Mouse (Mus musculus): ENCODE measurements around the gene Spata18. TPM values are rescaled to one million over a fixed set of nuclear protein-coding genes. Genes with fewer than 3 reads are reported as not detected.

Gene Spata18
- polyA plus RNA-seq, 1 experiment from 2014 or later = 1.0 TPM

- no peak overlapping the region for H3K9ac ChIP-seq (ENCODE audit: low read depth, low read length)
- WGBS = 83% methylated on average over 6 of the region's 6 CpGs
- ATAC-seq (ENCODE audit: low FRiP score) (no peak), DNase-seq (ENCODE audit: low spot score) (no peak)
- H3K27me3 ChIP-seq (ENCODE audit: control insufficient read depth, insufficient read depth, low read length) = no peaks in the 10 kb centered on the region
- H3K36me3 ChIP-seq (ENCODE audit: control insufficient read depth, insufficient read depth, low read length) = no peaks in the 10 kb centered on the region
- H3K4me1 ChIP-seq (replicated peaks; ENCODE audit: control insufficient read depth, insufficient read depth, low read length) = no peaks in the 10 kb centered on the region
- H3K4me3 ChIP-seq (ENCODE audit: low read depth, low read length) = no peak overlapping the region
- no peak overlapping the region for H3K4me2 ChIP-seq (replicated peaks; ENCODE audit: low read depth, low read length)
- no peaks in the 10 kb centered on the region for H3K9me3 ChIP-seq (ENCODE audit: control insufficient read depth, low read length)
- no peak overlapping the region for H3K27ac ChIP-seq (ENCODE audit: low read depth, low read length)
Observed at GRCm38 (mm10) chr5:73683221-73683620, 32.0 kb downstream of the Spata18 start.

GRCm38 (mm10) chr5:73683706-73684409 lies 32.7 kb downstream of the Spata18 start:
- Histone ChIP-seq H3K4me2 (replicated peaks; ENCODE audit: low read depth, low read length) (no peak overlapping the region), H3K9me3 (ENCODE audit: control insufficient read depth, low read length) (no peaks in the 10 kb centered on the region), H3K4me3 (ENCODE audit: low read depth, low read length) (no peak overlapping the region), H3K27me3 (ENCODE audit: control insufficient read depth, insufficient read depth, low read length) (no peaks in the 10 kb centered on the region), H3K4me1 (replicated peaks; ENCODE audit: control insufficient read depth, insufficient read depth, low read length) (no peaks in the 10 kb centered on the region), H3K27ac (ENCODE audit: low read depth, low read length) (no peak overlapping the region), H3K36me3 (ENCODE audit: control insufficient read depth, insufficient read depth, low read length) (no peaks in the 10 kb centered on the region), H3K9ac (ENCODE audit: low read depth, low read length) (no peak overlapping the region)
- WGBS = 61% methylated on average over 9 of the region's 9 CpGs
- DNase-seq (ENCODE audit: low spot score) (no peak), ATAC-seq (ENCODE audit: low FRiP score) (no peak)

- Histone ChIP-seq H3K27ac (ENCODE audit: low read depth, low read length) (no peak overlapping the region), H3K4me3 (ENCODE audit: low read depth, low read length) (no peak overlapping the region), H3K27me3 (ENCODE audit: control insufficient read depth, insufficient read depth, low read length) (no peaks in the 10 kb centered on the region), H3K9ac (ENCODE audit: low read depth, low read length) (no peak overlapping the region), H3K4me2 (replicated peaks; ENCODE audit: low read depth, low read length) (no peak overlapping the region), H3K9me3 (ENCODE audit: control insufficient read depth, low read length) (no peaks in the 10 kb centered on the region), H3K4me1 (replicated peaks; ENCODE audit: control insufficient read depth, insufficient read depth, low read length) (no peaks in the 10 kb centered on the region), H3K36me3 (ENCODE audit: control insufficient read depth, insufficient read depth, low read length) (no peaks in the 10 kb centered on the region)
- peak; percentile 42 for DNase-seq (ENCODE audit: low spot score)
- 35% methylated on average over 4 of the region's 4 CpGs for WGBS
- no peak for ATAC-seq (ENCODE audit: low FRiP score)
Observed at GRCm38 (mm10) chr5:73686149-73686548, 35.0 kb downstream of the Spata18 start.

GRCm38 (mm10) chr5:73688576-73688975 lies 37.4 kb downstream of the Spata18 start:
- DNase-seq (ENCODE audit: low spot score) = no peak
- 97% methylated on average over 1 of the region's 1 CpGs for WGBS
- Histone ChIP-seq H3K27ac (ENCODE audit: low read depth, low read length) (no peak overlapping the region), H3K36me3 (ENCODE audit: control insufficient read depth, insufficient read depth, low read length) (no peaks in the 10 kb centered on the region), H3K4me3 (ENCODE audit: low read depth, low read length) (no peak overlapping the region), H3K4me2 (replicated peaks; ENCODE audit: low read depth, low read length) (no peak overlapping the region), H3K27me3 (ENCODE audit: control insufficient read depth, insufficient read depth, low read length) (no peaks in the 10 kb centered on the region), H3K9ac (ENCODE audit: low read depth, low read length) (no peak overlapping the region), H3K4me1 (replicated peaks; ENCODE audit: control insufficient read depth, insufficient read depth, low read length) (no peaks in the 10 kb centered on the region), H3K9me3 (ENCODE audit: control insufficient read depth, low read length) (no peaks in the 10 kb centered on the region)
- ATAC-seq (ENCODE audit: low FRiP score) = no peak

- Histone ChIP-seq H3K27ac (ENCODE audit: low read depth, low read length) (no peak overlapping the region), H3K27me3 (ENCODE audit: control insufficient read depth, insufficient read depth, low read length) (no peaks in the 10 kb centered on the region), H3K4me1 (replicated peaks; ENCODE audit: control insufficient read depth, insufficient read depth, low read length) (no peaks in the 10 kb centered on the region), H3K9ac (ENCODE audit: low read depth, low read length) (no peak overlapping the region), H3K9me3 (ENCODE audit: control insufficient read depth, low read length) (no peaks in the 10 kb centered on the region), H3K4me3 (ENCODE audit: low read depth, low read length) (no peak overlapping the region), H3K36me3 (ENCODE audit: control insufficient read depth, insufficient read depth, low read length) (no peaks in the 10 kb centered on the region), H3K4me2 (replicated peaks; ENCODE audit: low read depth, low read length) (no peak overlapping the region)
- WGBS = 55% methylated on average over 2 of the region's 2 CpGs
- ATAC-seq (ENCODE audit: low FRiP score) (no peak), DNase-seq (ENCODE audit: low spot score) (no peak)
Observed at GRCm38 (mm10) chr5:73690146-73690545, 39.0 kb downstream of the Spata18 start.

GRCm38 (mm10) chr5:73691723-73692520 lies 40.7 kb downstream of the Spata18 start:
- WGBS = 36% methylated on average over 15 of the region's 15 CpGs
- no peak overlapping the region for H3K4me3 ChIP-seq (ENCODE audit: low read depth, low read length)
- no peak overlapping the region for H3K27ac ChIP-seq (ENCODE audit: low read depth, low read length)
- ATAC-seq (ENCODE audit: low FRiP score) (no peak), DNase-seq (ENCODE audit: low spot score) (no peak)
- no peaks in the 10 kb centered on the region for H3K36me3 ChIP-seq (ENCODE audit: control insufficient read depth, insufficient read depth, low read length)
- no peaks in the 10 kb centered on the region for H3K4me1 ChIP-seq (replicated peaks; ENCODE audit: control insufficient read depth, insufficient read depth, low read length)
- no peak overlapping the region for H3K9ac ChIP-seq (ENCODE audit: low read depth, low read length)
- no peaks in the 10 kb centered on the region for H3K27me3 ChIP-seq (ENCODE audit: control insufficient read depth, insufficient read depth, low read length)
- no peaks in the 10 kb centered on the region for H3K9me3 ChIP-seq (ENCODE audit: control insufficient read depth, low read length)
- no peak overlapping the region for H3K4me2 ChIP-seq (replicated peaks; ENCODE audit: low read depth, low read length)

GRCm38 (mm10) chr5:73693778-73694177 lies 42.6 kb downstream of the Spata18 start:
- no peak for ATAC-seq (ENCODE audit: low FRiP score)
- DNase-seq (ENCODE audit: low spot score) = no peak
- Histone ChIP-seq H3K4me3 (ENCODE audit: low read depth, low read length) (no peak overlapping the region), H3K4me2 (replicated peaks; ENCODE audit: low read depth, low read length) (no peak overlapping the region), H3K9ac (ENCODE audit: low read depth, low read length) (no peak overlapping the region), H3K4me1 (replicated peaks; ENCODE audit: control insufficient read depth, insufficient read depth, low read length) (no peaks in the 10 kb centered on the region), H3K9me3 (ENCODE audit: control insufficient read depth, low read length) (no peaks in the 10 kb centered on the region), H3K27ac (ENCODE audit: low read depth, low read length) (no peak overlapping the region), H3K27me3 (ENCODE audit: control insufficient read depth, insufficient read depth, low read length) (no peaks in the 10 kb centered on the region), H3K36me3 (ENCODE audit: control insufficient read depth, insufficient read depth, low read length) (no peaks in the 10 kb centered on the region)
- 82% methylated on average over 1 of the region's 1 CpGs for WGBS

- H3K4me1 ChIP-seq (replicated peaks; ENCODE audit: control insufficient read depth, insufficient read depth, low read length) = no peaks in the 10 kb centered on the region
- no peaks in the 10 kb centered on the region for H3K9me3 ChIP-seq (ENCODE audit: control insufficient read depth, low read length)
- no peaks in the 10 kb centered on the region for H3K36me3 ChIP-seq (ENCODE audit: control insufficient read depth, insufficient read depth, low read length)
- 78% methylated on average over 4 of the region's 4 CpGs for WGBS
- no peaks in the 10 kb centered on the region for H3K27me3 ChIP-seq (ENCODE audit: control insufficient read depth, insufficient read depth, low read length)
- ATAC-seq (ENCODE audit: low FRiP score) (no peak), DNase-seq (ENCODE audit: low spot score) (no peak)
- H3K27ac ChIP-seq (ENCODE audit: low read depth, low read length) = no peak overlapping the region
- H3K4me2 ChIP-seq (replicated peaks; ENCODE audit: low read depth, low read length) = no peak overlapping the region
- H3K4me3 ChIP-seq (ENCODE audit: low read depth, low read length) = no peak overlapping the region
- no peak overlapping the region for H3K9ac ChIP-seq (ENCODE audit: low read depth, low read length)
Observed at GRCm38 (mm10) chr5:73694254-73695015, 43.3 kb downstream of the Spata18 start.
